Mouse (Mus musculus): ENCODE measurements around the gene Cep162. TPM values are rescaled to one million over a fixed set of nuclear protein-coding genes. Genes with fewer than 3 reads are reported as not detected.

Gene Cep162
- total and polyA plus RNA-seq, 2 experiments from 2014 or later, result 2.0 to 2.2 TPM

GRCm38 (mm10) chr9:87178534-87178933, 76.8 kb downstream of the Cep162 start:
- no peaks in the 10 kb centered on the region for H3K36me3 ChIP-seq (replicated peaks; ENCODE audit: control insufficient read depth, insufficient read depth, low read length)
- ATAC-seq (ENCODE audit: insufficient read depth, low read depth) (no peak), DNase-seq (ENCODE audit: low spot score) (no peak)
- H3K27me3 ChIP-seq (ENCODE audit: control insufficient read depth, insufficient read depth, low read length), result no peaks in the 10 kb centered on the region
- no peak overlapping the region for H3K27ac ChIP-seq (ENCODE audit: low read depth)
- H3K9ac ChIP-seq (replicated peaks; ENCODE audit: low read depth, low read length), result no peak overlapping the region
- no peaks in the 10 kb centered on the region for H3K4me1 ChIP-seq (ENCODE audit: control insufficient read depth, insufficient read depth)
- 53% methylated on average over 7 of the region's 7 CpGs for WGBS
- TF ChIP-seq EP300 (IDR thresholded peaks at IDR 0.05; ENCODE audit: low read depth) (no peak), CTCF (IDR thresholded peaks at IDR 0.05; ENCODE audit: low read depth) (no peak)
- H3K4me2 ChIP-seq (ENCODE audit: low read depth, low read length), result no peak overlapping the region
- H3K4me3 ChIP-seq (ENCODE audit: low read depth, low read length), result no peak overlapping the region
- H3K9me3 ChIP-seq (replicated peaks; ENCODE audit: control insufficient read depth, low read length), result no peaks in the 10 kb centered on the region

DNA sequence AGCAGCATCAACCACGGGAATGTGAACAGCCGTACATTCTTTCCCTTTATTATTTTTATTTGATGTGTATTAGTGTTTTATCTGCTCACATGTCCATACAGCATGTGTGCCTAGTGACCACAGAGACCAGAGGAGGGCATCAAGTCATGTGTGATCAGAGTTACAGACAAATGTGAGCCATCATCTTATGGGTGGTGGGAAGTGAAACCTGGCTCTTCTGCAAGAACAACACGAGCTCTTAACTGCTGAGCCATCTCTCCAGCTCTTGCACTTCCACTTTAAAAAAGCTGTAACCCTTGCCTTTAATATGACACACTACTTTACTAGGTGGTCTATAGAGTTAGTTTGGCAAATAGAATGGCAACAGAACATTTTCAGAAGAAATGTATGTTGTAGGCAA, 83.8 kb downstream of the Cep162 start:
- H3K4me3 ChIP-seq (ENCODE audit: low read depth, low read length), result no peak overlapping the region
- WGBS, result 65% methylated on average over 3 of the region's 3 CpGs
- DNase-seq (ENCODE audit: low spot score), result no peak
- no peak overlapping the region for H3K9ac ChIP-seq (replicated peaks; ENCODE audit: low read depth, low read length)
- H3K27ac ChIP-seq (ENCODE audit: low read depth), result no peak overlapping the region
- no peaks in the 10 kb centered on the region for H3K4me1 ChIP-seq (ENCODE audit: control insufficient read depth, insufficient read depth)
- no peaks in the 10 kb centered on the region for H3K36me3 ChIP-seq (replicated peaks; ENCODE audit: control insufficient read depth, insufficient read depth, low read length)
- ATAC-seq (ENCODE audit: insufficient read depth, low read depth), result no peak
- no peak overlapping the region for H3K4me2 ChIP-seq (ENCODE audit: low read depth, low read length)
- no peaks in the 10 kb centered on the region for H3K27me3 ChIP-seq (ENCODE audit: control insufficient read depth, insufficient read depth, low read length)
- no peaks in the 10 kb centered on the region for H3K9me3 ChIP-seq (replicated peaks; ENCODE audit: control insufficient read depth, low read length)
- TF ChIP-seq CTCF (IDR thresholded peaks at IDR 0.05; ENCODE audit: low read depth), result no peak

DNA sequence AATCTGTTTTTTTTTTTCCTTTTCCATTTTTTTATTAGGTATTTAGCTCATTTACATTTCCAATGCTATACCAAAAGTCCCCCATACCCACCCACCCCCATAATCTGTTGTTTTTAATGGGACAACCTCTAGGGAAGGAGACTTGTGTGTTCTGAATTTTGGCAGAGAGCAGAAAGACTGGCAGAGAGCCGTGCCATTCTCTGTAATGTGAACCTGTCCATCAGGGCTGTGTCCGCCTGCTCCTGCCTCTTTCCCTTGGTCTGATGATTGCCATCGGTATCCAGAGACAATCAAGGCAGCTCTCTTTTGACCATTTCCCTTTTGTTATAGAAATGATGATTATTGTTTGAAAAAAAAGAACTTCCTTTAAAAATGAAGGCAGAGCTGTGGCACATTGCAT, 84.4 kb downstream of the Cep162 start:
- 82% methylated on average over 3 of the region's 3 CpGs for WGBS
- ATAC-seq (ENCODE audit: insufficient read depth, low read depth) (no peak), DNase-seq (ENCODE audit: low spot score) (no peak)
- H3K9ac ChIP-seq (replicated peaks; ENCODE audit: low read depth, low read length), result no peak overlapping the region
- no peak overlapping the region for H3K27ac ChIP-seq (ENCODE audit: low read depth)
- no peak overlapping the region for H3K4me2 ChIP-seq (ENCODE audit: low read depth, low read length)
- no peaks in the 10 kb centered on the region for H3K36me3 ChIP-seq (replicated peaks; ENCODE audit: control insufficient read depth, insufficient read depth, low read length)
- no peaks in the 10 kb centered on the region for H3K27me3 ChIP-seq (ENCODE audit: control insufficient read depth, insufficient read depth, low read length)
- TF ChIP-seq EP300 (IDR thresholded peaks at IDR 0.05; ENCODE audit: low read depth) (no peak), CTCF (IDR thresholded peaks at IDR 0.05; ENCODE audit: low read depth) (no peak)
- H3K4me1 ChIP-seq (ENCODE audit: control insufficient read depth, insufficient read depth), result no peaks in the 10 kb centered on the region
- H3K9me3 ChIP-seq (replicated peaks; ENCODE audit: control insufficient read depth, low read length), result no peaks in the 10 kb centered on the region
- no peak overlapping the region for H3K4me3 ChIP-seq (ENCODE audit: low read depth, low read length)

DNA sequence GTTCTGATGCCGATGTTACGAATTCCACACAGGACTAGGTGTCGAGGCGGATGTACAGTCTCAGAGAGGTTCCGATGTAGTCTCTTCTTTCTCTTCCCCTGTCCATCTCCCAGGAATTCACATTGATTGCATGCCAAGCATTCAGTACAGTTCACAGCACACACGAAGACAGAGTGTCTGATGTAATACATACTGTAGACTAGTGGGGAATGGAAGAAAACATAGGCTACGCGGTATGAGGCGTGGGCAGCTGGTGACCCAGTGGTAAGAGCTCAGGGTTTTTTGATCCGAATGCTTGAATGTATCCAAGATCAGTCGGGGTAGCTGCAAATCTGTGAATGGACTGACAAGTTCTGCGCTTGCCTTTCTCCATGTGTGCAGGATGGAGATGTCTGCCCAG, 86.2 kb downstream of the Cep162 start:
- no peaks in the 10 kb centered on the region for H3K4me1 ChIP-seq (ENCODE audit: control insufficient read depth, insufficient read depth)
- 77% methylated on average over 12 of the region's 12 CpGs for WGBS
- ATAC-seq (ENCODE audit: insufficient read depth, low read depth), result no peak
- TF ChIP-seq EP300 (IDR thresholded peaks at IDR 0.05; ENCODE audit: low read depth), result no peak
- no peak for TF ChIP-seq CTCF (IDR thresholded peaks at IDR 0.05; ENCODE audit: low read depth)
- no peaks in the 10 kb centered on the region for H3K9me3 ChIP-seq (replicated peaks; ENCODE audit: control insufficient read depth, low read length)
- H3K27me3 ChIP-seq (ENCODE audit: control insufficient read depth, insufficient read depth, low read length), result no peaks in the 10 kb centered on the region
- no peak overlapping the region for H3K4me2 ChIP-seq (ENCODE audit: low read depth, low read length)
- no peaks in the 10 kb centered on the region for H3K36me3 ChIP-seq (replicated peaks; ENCODE audit: control insufficient read depth, insufficient read depth, low read length)
- H3K4me3 ChIP-seq (ENCODE audit: low read depth, low read length), result no peak overlapping the region
- no peak overlapping the region for H3K27ac ChIP-seq (ENCODE audit: low read depth)
- no peak overlapping the region for H3K9ac ChIP-seq (replicated peaks; ENCODE audit: low read depth, low read length)
- no peak for DNase-seq (ENCODE audit: low spot score)

GRCm38 (mm10) chr9:87168051-87168450, 87.3 kb downstream of the Cep162 start:
- H3K36me3 ChIP-seq (replicated peaks; ENCODE audit: control insufficient read depth, insufficient read depth, low read length), result no peaks in the 10 kb centered on the region
- no peaks in the 10 kb centered on the region for H3K4me1 ChIP-seq (ENCODE audit: control insufficient read depth, insufficient read depth)
- H3K4me2 ChIP-seq (ENCODE audit: low read depth, low read length), result no peak overlapping the region
- ATAC-seq (ENCODE audit: insufficient read depth, low read depth), result no peak
- no peak for DNase-seq (ENCODE audit: low spot score)
- H3K4me3 ChIP-seq (ENCODE audit: low read depth, low read length), result no peak overlapping the region
- 47% methylated on average over 3 of the region's 3 CpGs for WGBS
- H3K9me3 ChIP-seq (replicated peaks; ENCODE audit: control insufficient read depth, low read length), result no peaks in the 10 kb centered on the region
- no peak overlapping the region for H3K27ac ChIP-seq (ENCODE audit: low read depth)
- no peak overlapping the region for H3K9ac ChIP-seq (replicated peaks; ENCODE audit: low read depth, low read length)
- TF ChIP-seq CTCF (IDR thresholded peaks at IDR 0.05; ENCODE audit: low read depth) (no peak), EP300 (IDR thresholded peaks at IDR 0.05; ENCODE audit: low read depth) (no peak)
- no peaks in the 10 kb centered on the region for H3K27me3 ChIP-seq (ENCODE audit: control insufficient read depth, insufficient read depth, low read length)

- ATAC-seq (ENCODE audit: insufficient read depth, low read depth) (no peak), DNase-seq (ENCODE audit: low spot score) (no peak)
- no peaks in the 10 kb centered on the region for H3K27me3 ChIP-seq (ENCODE audit: control insufficient read depth, insufficient read depth, low read length)
- no peaks in the 10 kb centered on the region for H3K36me3 ChIP-seq (replicated peaks; ENCODE audit: control insufficient read depth, insufficient read depth, low read length)
- TF ChIP-seq CTCF (IDR thresholded peaks at IDR 0.05; ENCODE audit: low read depth) (no peak), EP300 (IDR thresholded peaks at IDR 0.05; ENCODE audit: low read depth) (no peak)
- 69% methylated on average over 9 of the region's 9 CpGs for WGBS
- H3K9me3 ChIP-seq (replicated peaks; ENCODE audit: control insufficient read depth, low read length), result no peaks in the 10 kb centered on the region
- H3K27ac ChIP-seq (ENCODE audit: low read depth), result no peak overlapping the region
- H3K4me1 ChIP-seq (ENCODE audit: control insufficient read depth, insufficient read depth), result no peaks in the 10 kb centered on the region
- H3K9ac ChIP-seq (replicated peaks; ENCODE audit: low read depth, low read length), result no peak overlapping the region
- H3K4me3 ChIP-seq (ENCODE audit: low read depth, low read length), result no peak overlapping the region
- H3K4me2 ChIP-seq (ENCODE audit: low read depth, low read length), result no peak overlapping the region
These were observed 88.1 kb downstream of the Cep162 start for GRCm38 (mm10) chr9:87167001-87167830.

Data from heart, postnatal 0 days (tissue).